ENCODE assay signal across 27 mouse cellular contexts in the genomic region with DNA sequence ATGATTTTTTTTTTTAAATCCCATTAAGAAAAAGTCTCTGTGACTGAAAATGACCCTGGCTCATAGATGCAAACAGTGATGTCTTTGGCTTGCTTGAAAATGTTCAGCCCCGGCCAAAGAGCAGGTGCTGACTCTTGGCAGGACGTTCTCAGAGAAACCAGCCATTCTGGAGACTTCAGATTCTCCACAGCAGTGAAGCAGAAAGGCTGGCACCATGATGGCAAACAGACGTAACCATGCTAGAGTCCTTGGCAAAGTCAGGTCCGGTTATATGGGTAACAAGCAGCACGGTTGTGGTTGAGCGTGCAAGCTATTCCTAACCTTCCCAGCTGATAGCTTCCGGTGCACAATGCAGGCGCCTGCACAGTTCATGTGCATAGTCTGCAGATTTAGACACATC. TPM values are rescaled to one million over a fixed set of nuclear protein-coding genes. Genes with fewer than 3 reads are reported as not detected.
DNase-seq lines count a peak whose midpoint lies in the region; ATAC-seq lines count a peak whose summit lies in the region.
"Had no signal": no experiment of that assay in that cellular context is flagged by ENCODE, and none has a peak within 500 bp of the region (broad histone marks: within the 10 kb centered on the region; RNA-seq: fewer than 3 reads in every experiment).

No protein-coding gene starts in this region.

- peak; percentile 89 for DNase-seq in cerebellum, adult 11-12 months
- no peak for DNase-seq in cerebellum, postnatal 4 days (ENCODE audit: low spot score in 2 of 2)
- DNase-seq in brain, adult 2 months (ENCODE audit: low read depth, low spot score): peak; percentile 56
- peak; percentile 60 for DNase-seq in cerebellum, adult 8-10 months
- DNase-seq in cerebellum, postnatal 14 days: peak; percentile 80 to 85
- DNase-seq in adrenal gland, adult 18-20 months (ENCODE audit: low spot score in 2 of 2): no peak
- DNase-seq in midbrain, embryonic 11.5 days (ENCODE audit: low spot score, missing footprints): no peak
- DNase-seq: adrenal gland, postnatal 14 days; embryo, embryonic 11 days; gastrocnemius, postnatal 36 days; heart, adult 11 months; heart, postnatal 36 days had no signal

- peaks cover 24% of the 10 kb centered on the region for H3K27me3 ChIP-seq in liver, embryonic 12.5 days (replicated peaks)
- peaks cover 20% of the 10 kb centered on the region for H3K27me3 ChIP-seq in midbrain, embryonic 11.5 days (ENCODE audit: control insufficient read depth, insufficient read depth, low read length)

- H3K9ac ChIP-seq in liver, embryonic 12.5 days: no peak overlapping the region
- H3K9ac ChIP-seq in midbrain, embryonic 11.5 days (ENCODE audit: low read length): no peak overlapping the region
- H3K9ac ChIP-seq: embryonic facial prominence, embryonic 15.5 days; forebrain, embryonic 15.5 days; heart, embryonic 13.5 days; hindbrain, embryonic 12.5 days had no signal

- no peaks in the 10 kb centered on the region for H3K9me3 ChIP-seq in liver, embryonic 12.5 days (replicated peaks)
- H3K9me3 ChIP-seq in midbrain, embryonic 11.5 days (ENCODE audit: control insufficient read depth, low read length): no peaks in the 10 kb centered on the region
- H3K9me3 ChIP-seq: embryonic facial prominence, embryonic 15.5 days; forebrain, embryonic 10.5 days; forebrain, embryonic 15.5 days; heart, embryonic 13.5 days; hindbrain, embryonic 12.5 days had no signal

- ATAC-seq in liver, embryonic 12.5 days: no peak
- ATAC-seq in midbrain, embryonic 11.5 days (ENCODE audit: low FRiP score): no peak
- ATAC-seq: forebrain, embryonic 15.5 days; hindbrain, embryonic 16.5 days; inflammation-experienced regulatory T-cells, adult 6 months; intestine, postnatal 0 days had no signal

- 85% methylated on average over 8 of the region's 8 CpGs for WGBS in liver, embryonic 12.5 days (ENCODE audit: insufficient replicate concordance)
- WGBS in midbrain, embryonic 11.5 days: 95% methylated on average over 8 of the region's 8 CpGs

- H3K36me3 ChIP-seq in liver, embryonic 12.5 days: peaks cover 63% of the 10 kb centered on the region
- H3K36me3 ChIP-seq in midbrain, embryonic 11.5 days (ENCODE audit: control insufficient read depth, insufficient read depth, low read length): peaks cover 6% of the 10 kb centered on the region

- H3K4me1 ChIP-seq in liver, embryonic 12.5 days: peaks cover 19% of the 10 kb centered on the region
- H3K4me1 ChIP-seq in midbrain, embryonic 11.5 days (ENCODE audit: control insufficient read depth, insufficient read depth, low read length): 0 out of 2 replicates have a peak, but pooled peaks cover under 1% of the 10 kb centered on the region

- H3K4me3 ChIP-seq in liver, embryonic 12.5 days: no peak overlapping the region
- no peak overlapping the region for H3K4me3 ChIP-seq in midbrain, embryonic 11.5 days (ENCODE audit: low read depth, low read length)
- H3K4me3 ChIP-seq: embryonic facial prominence, embryonic 15.5 days; erythroblast, embryonic 14.5 days; forebrain, embryonic 10.5 days; forebrain, embryonic 15.5 days; heart, embryonic 13.5 days; hindbrain, embryonic 12.5 days had no signal

- H3K27ac ChIP-seq in liver, embryonic 12.5 days: no peak overlapping the region
- no peak overlapping the region for H3K27ac ChIP-seq in midbrain, embryonic 11.5 days (ENCODE audit: low read depth, low read length)
- H3K27ac ChIP-seq: embryonic facial prominence, embryonic 15.5 days; forebrain, embryonic 10.5 days; forebrain, embryonic 15.5 days; heart, embryonic 13.5 days; hindbrain, embryonic 12.5 days had no signal

- H3K4me2 ChIP-seq in liver, embryonic 12.5 days: no peak overlapping the region
- no peak overlapping the region for H3K4me2 ChIP-seq in midbrain, embryonic 11.5 days
- H3K4me2 ChIP-seq: embryonic facial prominence, embryonic 15.5 days; forebrain, embryonic 15.5 days; heart, embryonic 13.5 days; hindbrain, embryonic 12.5 days had no signal

RNA-seq across cellular contexts. Expression of gene Drd4, which starts 7.4 kb away (rescaled TPM):
- total RNA-seq in adrenal gland, adult 18-20 months (2021): under 1 TPM; 0.19 to 0.27 TPM
- 0.04 and 0.07 TPM in 2 replicates for polyA plus RNA-seq in liver, embryonic 12.5 days (2016; fragmentation: Nextera tagmentation; extraction: Ambion mirVana)
- 0.14 and 0.17 TPM in 2 replicates for polyA plus RNA-seq in midbrain, embryonic 11.5 days (2014; fragmentation: Nextera tagmentation; extraction: Ambion mirVana)
- total RNA-seq: common myeloid progenitor, adult 5-6 weeks; gastrocnemius, adult 8-10 months; gastrocnemius, postnatal 36 days; heart, postnatal 36 days; MEL had no signal
- polyA plus RNA-seq: erythroblast, embryonic 14.5 days; heart, embryonic 13.5 days; inflammation-experienced regulatory T-cells, adult 6 months had no signal

RNA-seq across cellular contexts. Expression of gene Sct, which starts 20.2 kb away (rescaled TPM):
- total RNA-seq in adrenal gland, adult 18-20 months (2021): not detected
- 0.32 and 0.60 TPM in 2 replicates for polyA plus RNA-seq in liver, embryonic 12.5 days (2016; fragmentation: Nextera tagmentation; extraction: Ambion mirVana)
- polyA plus RNA-seq in midbrain, embryonic 11.5 days (2014; fragmentation: Nextera tagmentation; extraction: Ambion mirVana): 1.1 TPM in 2 replicates
- total RNA-seq: common myeloid progenitor, adult 5-6 weeks; gastrocnemius, adult 8-10 months; gastrocnemius, postnatal 36 days; heart, postnatal 36 days; MEL had no signal
- polyA plus RNA-seq: erythroblast, embryonic 14.5 days; inflammation-experienced regulatory T-cells, adult 6 months had no signal

RNA-seq across cellular contexts. Expression of gene Cdhr5, which starts 22.6 kb away (rescaled TPM):
- total RNA-seq in adrenal gland, adult 18-20 months (2021): 1 to 10 TPM; 1.6 to 9.5 TPM
- polyA plus RNA-seq in liver, embryonic 12.5 days (2016; fragmentation: Nextera tagmentation; extraction: Ambion mirVana): 0.14 and 0.20 TPM in 2 replicates
- not detected in 2 replicates for polyA plus RNA-seq in midbrain, embryonic 11.5 days (2014; fragmentation: Nextera tagmentation; extraction: Ambion mirVana)
- total RNA-seq: common myeloid progenitor, adult 5-6 weeks; gastrocnemius, adult 8-10 months; heart, postnatal 36 days; MEL had no signal
- polyA plus RNA-seq: embryonic facial prominence, embryonic 11.5 days; erythroblast, embryonic 14.5 days; forebrain, embryonic 10.5 days; forebrain, embryonic 15.5 days; heart, embryonic 13.5 days; heart, postnatal 0 days; hindbrain, embryonic 12.5 days; hindbrain, embryonic 16.5 days; inflammation-experienced regulatory T-cells, adult 6 months had no signal

RNA-seq across cellular contexts. Expression of gene Deaf1, which starts 28.3 kb away (rescaled TPM):
- total RNA-seq in adrenal gland, adult 18-20 months (2021): 10 to 100 TPM; 21.9 to 30.3 TPM
- polyA plus RNA-seq in liver, embryonic 12.5 days (2016; fragmentation: Nextera tagmentation; extraction: Ambion mirVana): 24.7 and 25.6 TPM in 2 replicates
- polyA plus RNA-seq in midbrain, embryonic 11.5 days (2014; fragmentation: Nextera tagmentation; extraction: Ambion mirVana): 61.6 and 66.9 TPM in 2 replicates

RNA-seq across cellular contexts. Expression of gene Tmem80, which starts 28.4 kb away (rescaled TPM):
- 10 to 100 TPM; 25.7 to 25.9 TPM for total RNA-seq in adrenal gland, adult 18-20 months (2021)
- 24.3 and 24.8 TPM in 2 replicates for polyA plus RNA-seq in liver, embryonic 12.5 days (2016; fragmentation: Nextera tagmentation; extraction: Ambion mirVana)
- 31.4 and 34.4 TPM in 2 replicates for polyA plus RNA-seq in midbrain, embryonic 11.5 days (2014; fragmentation: Nextera tagmentation; extraction: Ambion mirVana)

Comparison
In these comparisons a context has a peak if more than half of its experiments do, and no peak if none do; other contexts are left out.
1. DNase-seq: peak in cerebellum, adult 11-12 months (single experiment), brain, adult 2 months (single experiment), cerebellum, adult 8-10 months (single experiment) and cerebellum, postnatal 14 days (2 of 2); none in cerebellum, postnatal 4 days (0 of 2), adrenal gland, adult 18-20 months (0 of 2) and midbrain, embryonic 11.5 days (single experiment).